Mouse (Mus musculus) naive thymus-derived CD4-positive, alpha-beta T cell, adult 2 months (primary cell): ENCODE results near the gene Bcam.
A peak's percentile ranks its signal among the peaks of the same experiment; 100 is the strongest.

Source experiments
- DNase-seq: peaks from one replicate; pipeline ENCODE4 v3.0.0-alpha.2; 2011; ENCODE audit warnings: low read depth

Bcam gene

DNA sequence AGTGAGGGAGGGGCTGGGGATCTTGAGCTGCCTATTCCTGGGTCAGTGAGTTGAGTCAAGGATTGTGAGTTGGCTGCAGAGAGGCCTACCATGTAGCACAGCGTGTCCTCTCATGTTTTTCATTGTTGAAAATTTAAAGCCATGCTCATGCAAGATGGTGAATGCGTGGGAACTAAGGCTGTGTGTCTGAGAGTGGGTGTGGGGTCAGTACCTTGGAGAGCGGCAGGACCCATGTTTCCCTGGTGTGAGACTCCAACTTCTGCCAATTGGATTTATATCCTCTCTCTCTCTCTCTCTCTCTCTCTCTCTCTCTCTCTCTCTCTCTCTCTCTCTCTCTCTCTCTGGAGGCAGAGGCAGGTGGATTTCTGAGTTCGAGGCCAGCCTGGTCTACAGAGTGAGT lies 44.3 kb downstream of the Bcam start:
- no peak for DNase-seq

DNA sequence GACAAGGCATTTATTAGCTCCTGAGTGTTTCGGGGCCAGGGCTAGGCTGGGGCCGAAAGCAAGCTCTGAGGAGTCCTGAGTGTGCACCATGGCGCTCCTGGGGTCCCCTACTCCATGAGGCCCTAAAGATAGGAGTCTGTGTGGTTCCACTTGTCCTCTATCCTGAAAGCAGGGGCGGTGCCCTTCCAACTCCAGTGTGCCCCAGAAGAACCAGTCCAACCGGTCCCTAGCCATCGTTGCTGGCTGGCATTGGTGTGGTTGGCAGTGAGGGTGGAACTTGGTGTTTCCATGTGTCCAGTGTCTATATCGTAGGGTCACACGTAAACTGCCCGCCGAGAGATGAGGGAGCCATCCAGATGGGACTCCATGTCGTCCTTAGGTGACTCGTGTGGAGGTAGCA lies 46.6 kb downstream of the Bcam start:
- DNase-seq, result no peak

DNA sequence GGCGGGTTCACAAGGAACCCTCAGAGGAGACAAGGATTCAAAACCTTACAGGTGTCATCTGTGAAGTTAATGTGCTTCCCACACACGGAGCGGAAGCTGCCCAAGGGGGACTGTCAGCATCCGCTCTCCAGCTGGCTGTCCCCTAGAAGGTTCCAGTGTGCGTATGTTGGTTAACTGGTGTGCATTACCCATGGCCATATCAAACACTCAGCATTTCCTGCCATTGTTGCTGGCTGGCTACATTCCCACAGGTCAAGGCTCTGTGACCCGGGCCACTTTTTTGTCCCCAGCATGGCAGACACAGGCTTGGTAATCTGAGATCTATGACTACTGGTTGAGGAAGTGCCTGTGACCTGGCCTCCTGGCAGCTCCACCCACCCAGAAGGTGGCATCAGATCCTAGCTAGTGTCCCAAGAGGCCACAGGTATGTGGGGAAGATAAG lies 48.0 kb downstream of the Bcam start:
- no peak for DNase-seq

DNA sequence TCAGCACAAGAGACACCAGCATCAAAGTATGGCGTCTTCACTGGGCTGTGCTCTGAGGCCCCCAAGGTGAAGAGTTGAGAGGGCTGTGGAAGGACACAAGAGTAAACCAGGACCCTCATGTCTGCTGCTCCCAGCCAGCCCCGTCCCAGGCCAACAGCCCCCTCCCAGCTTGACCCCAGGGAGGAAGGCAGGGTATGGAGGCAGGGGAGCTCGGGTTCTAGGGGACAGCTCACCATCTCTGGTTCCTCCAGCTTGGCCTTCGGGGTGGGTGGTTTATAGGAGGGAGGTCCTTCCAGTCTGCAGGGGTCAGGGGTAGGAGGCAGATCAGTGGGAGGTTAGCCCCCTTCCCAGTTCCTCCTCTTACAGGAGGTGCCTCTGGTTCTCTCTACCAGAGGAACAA lies 51.6 kb downstream of the Bcam start:
- no peak for DNase-seq

DNA sequence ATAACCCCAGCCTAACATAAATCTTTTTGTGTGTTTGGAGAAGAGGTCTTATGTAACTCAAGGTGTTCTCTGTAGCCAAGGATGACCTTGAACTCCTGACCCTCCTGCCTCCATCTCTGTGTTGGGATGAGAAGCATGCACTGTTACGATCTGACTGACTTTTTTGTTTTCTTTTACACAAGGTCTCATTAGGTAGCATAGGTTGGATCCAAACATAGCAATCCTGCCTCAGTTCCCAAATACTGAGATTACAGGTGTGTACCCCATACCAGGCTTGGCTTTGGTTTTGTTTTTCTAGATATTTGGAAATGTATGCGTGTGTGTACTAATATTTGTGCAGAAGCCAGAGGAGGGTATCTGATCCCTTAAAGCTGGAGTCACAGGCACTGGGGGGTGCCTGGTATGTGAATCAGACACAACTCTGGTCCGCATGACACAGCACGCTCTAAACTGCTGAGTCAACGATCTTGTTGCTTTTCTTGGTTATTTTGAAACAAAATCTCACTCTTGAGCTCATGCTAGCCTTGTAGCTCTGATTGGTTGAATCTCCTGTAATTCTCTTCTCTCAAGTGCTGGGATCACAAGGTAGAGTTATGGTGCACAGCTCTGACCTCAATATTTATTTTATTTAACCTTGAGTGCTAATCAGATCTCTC lies 52.4 kb downstream of the Bcam start:
- no peak for DNase-seq

DNA sequence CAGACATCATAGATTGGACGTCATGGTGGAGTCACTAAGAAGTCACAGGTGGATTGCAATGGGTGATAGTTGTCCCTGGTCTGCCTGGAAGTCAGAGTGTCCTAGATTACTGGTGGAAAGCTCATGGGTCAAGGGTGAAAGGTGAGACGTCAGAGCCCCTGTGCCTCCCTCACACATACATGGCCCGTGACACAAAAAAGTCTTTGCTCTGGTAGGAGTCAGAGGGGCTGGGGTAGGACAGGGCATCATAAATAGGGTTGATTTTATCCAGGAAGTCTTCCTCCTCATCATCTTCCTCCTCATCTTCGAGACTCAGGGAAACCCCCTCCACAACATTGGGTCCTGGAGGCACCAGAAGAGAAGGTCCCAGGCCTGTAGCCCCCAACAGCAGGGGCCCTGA lies 53.5 kb downstream of the Bcam start:
- DNase-seq, result no peak

DNA sequence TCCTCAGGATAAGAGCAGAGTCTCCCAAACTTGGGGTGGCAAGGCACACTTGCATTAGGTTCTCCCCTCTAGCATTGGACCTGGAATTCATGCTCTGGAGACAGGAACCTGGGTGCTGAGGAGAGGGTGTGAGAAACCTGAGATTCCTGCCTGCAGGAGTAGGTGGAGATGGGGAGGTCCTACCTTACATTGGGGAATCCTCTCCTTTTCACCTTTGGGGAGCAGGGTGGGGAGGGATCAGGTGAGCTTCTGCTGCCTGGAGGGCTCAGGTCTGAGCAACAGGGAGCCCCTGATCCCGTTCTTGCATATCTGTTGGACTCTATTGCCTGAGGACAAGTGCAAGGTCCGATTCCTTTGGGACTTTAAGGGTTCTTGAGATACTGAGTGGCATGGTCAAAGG lies 54.0 kb downstream of the Bcam start:
- no peak for DNase-seq

DNA sequence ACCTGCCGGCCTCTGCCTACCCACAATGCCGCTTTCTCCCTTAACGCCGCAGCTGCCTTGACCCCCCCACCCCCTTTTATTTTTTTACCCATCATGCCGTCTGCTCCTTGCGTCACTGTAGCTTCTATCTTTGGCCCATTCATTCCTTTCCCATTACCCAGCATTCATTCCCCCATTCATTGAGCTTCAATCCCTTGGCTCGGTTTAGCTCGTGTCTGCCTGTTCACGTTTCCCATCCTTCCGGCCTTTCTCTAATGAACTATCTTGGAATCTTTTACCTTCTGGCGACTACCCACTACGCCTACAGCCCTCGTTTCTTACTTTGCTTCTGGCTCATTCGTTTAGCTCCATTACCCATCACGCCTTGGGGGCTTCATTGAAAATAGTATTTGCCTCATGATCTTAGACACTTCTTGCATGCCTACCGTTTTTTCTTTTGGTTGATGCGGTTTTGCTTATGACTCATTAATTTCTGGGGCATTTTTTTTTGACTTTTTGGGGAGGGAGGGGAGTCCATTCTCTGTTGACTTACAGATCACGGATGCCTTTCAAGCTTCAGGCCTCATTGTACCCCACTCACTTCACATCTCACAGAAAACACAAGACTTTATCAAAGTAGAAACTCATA lies 54.6 kb downstream of the Bcam start:
- no peak for DNase-seq

DNA sequence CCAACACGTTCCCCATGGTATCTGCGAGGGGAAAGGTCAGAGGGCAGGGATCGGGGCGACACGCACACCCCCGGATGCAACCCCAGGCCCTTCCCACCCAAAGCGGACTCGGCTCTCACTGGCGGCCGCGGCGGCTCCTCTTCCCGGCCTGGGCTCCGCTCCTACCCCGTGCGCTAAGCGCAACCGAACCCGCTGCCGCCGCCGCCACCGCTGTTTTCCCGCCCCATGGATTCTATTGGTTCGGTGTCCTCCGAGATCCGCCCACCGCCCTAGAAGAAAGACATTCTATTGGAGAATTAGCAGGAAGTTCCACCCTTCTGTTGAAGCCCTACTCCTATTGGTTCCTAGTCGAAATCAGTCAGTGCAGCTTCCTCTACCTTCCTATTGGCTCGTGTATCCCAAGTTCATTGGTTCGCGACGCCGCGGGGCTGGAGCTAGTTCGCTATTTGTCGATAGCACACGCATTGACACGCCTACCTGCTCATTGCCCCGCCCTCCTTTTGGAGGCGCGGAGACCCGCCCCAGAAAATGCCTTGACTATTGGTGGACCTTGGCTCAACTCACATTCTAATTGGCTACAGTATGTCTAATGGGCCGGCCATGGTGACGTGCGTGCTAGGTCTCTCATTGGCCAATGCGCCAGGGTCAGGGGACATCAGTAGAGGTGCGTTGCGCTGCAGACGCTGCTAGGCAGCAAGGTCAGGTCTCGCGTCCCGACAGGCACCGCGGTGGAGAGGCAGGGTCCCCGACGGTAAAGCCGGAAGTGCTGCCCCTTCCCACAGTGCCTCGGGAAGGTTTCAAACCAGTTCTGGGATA lies 55.4 kb downstream of the Bcam start, which contains the start of gene Tomm40:
TSS of gene Tomm40 (minus strand) at position 200 of the 816 bp plus-strand sequence.
- DNase-seq, result peak; percentile 100

DNA sequence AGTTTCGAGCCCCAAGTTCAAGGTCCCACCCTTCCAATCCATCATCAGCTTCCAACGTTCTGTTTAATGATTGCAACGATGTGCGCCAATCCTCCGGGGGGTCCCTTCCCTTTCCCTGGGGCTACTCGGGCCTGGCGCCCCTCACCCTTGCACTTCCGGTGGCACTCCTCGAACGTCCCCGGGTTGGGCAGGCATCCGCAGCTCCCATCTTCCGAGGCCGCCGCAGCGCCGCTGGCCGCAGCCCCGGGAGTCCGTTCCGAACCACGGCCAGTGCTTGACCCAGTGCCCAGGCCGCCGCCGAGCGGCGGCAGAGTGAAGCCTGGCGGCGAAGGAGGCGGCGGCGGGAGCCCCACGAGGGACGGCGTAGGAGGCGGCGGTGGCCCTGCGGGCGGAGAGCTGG lies 56.0 kb downstream of the Bcam start:
- DNase-seq, result no peak

DNA sequence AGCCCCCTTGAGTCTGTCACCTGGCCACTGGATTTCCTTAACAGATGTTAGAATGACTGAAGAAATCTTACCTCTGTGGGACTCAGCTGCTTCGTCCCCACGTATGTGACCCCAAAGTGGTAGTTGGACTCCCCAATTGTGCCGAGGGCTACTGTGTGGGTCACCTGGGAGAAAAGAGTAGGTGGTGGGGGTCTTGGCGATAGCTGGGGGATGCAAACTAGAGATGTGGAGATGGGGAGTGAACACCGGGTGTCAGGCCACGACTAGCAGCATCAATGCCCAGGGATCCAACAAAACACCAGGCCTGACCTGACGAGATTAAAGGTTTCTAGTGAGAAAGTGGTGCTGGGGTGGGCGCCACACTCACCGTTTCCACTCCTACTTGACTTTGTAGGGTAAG lies 57.2 kb downstream of the Bcam start:
- no peak for DNase-seq

DNA sequence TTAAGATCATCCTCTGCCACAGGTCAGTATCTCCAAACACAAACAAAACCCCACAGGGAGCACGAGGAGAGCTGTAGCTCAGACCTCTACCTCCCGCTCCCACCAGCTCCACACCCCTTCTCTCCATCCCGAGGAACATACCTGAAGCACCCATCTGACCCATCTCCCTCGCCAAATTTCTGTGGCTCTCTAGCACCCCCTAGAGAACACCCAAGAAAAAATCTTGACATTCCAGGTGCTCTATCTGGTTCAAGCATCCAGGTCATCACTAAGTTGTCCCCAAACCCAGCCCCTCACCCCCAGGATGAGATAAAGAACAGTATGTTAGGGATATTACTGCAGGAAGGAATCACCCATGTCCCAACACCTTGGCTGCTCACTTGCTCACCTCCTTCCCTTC lies 57.6 kb downstream of the Bcam start:
- DNase-seq, result peak; percentile 65

DNA sequence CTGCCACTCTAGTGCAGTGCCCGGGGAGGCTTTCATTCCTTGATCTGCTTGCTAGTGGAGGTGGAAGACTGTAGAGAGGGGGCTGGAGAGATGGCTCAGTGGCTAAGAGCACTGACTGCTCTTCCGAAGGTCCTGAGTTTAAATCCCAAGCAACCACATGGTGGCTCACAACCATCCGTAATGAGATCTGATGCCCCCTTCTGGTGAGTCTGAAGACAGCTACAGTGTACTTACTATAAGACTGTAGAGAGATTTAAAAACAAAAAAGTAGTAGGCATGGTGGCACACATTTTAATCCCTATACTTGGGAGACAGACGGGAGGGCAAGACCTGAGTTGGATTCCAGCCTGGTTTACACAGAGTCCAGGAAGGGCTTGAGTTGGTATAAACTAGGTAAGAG lies 58.4 kb downstream of the Bcam start:
- DNase-seq, result no peak

DNA sequence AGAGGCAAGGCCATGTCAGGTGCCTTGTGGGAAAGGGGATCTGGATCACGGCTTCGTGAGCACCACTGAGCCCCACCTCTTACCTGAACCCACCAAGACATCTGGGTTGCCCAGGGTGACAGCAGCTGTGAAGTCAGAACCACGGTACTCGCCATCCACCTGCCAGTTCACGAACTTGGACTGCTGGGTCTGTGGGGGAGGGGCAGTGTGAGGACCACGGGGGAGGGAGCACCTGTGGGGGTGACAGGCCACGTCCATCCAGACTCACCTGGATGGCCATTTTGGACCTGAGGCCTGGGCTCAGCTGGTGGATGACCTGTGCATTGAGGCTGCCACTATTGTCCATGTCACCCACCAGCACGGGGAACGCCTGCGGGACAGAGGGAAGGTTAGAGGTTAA lies 60.2 kb downstream of the Bcam start:
- DNase-seq, result no peak
